Mouse (Mus musculus) stomach, embryonic 14.5 days (tissue): Measurements from ENCODE around the gene Dnajb8. TPM values are rescaled to one million over a fixed set of nuclear protein-coding genes. Genes with fewer than 3 reads are reported as not detected.

Experiments
- ATAC-seq: fragments of 200-750 bp; cut with Nextera tagmentation; 2 replicates; pipeline ENCODE4 v1.8.0; 2017; ENCODE audit warnings: low read depth, moderate TSS enrichment; ENCODE audit not compliant: insufficient number of reproducible peaks, insufficient read depth, low FRiP score
- H3K27ac ChIP-seq: fragments of 300-500 bp; sonication (generic); 2 replicates; pipeline ENCODE4 v1.5.1; 2014; ENCODE audit warnings: mild to moderate bottlenecking, low read length, moderate library complexity, mixed read lengths
- H3K27me3 ChIP-seq: fragments of 300-500 bp; sonication (generic); 2 replicates; pipeline ENCODE4 v1.6.1; 2014; ENCODE audit warnings: low read length, control low read depth, mixed read lengths; ENCODE audit not compliant: control insufficient read depth, insufficient read depth
- H3K36me3 ChIP-seq: fragments of 300-500 bp; sonication (generic); 2 replicates; pipeline ENCODE4 v1.6.1; 2014; ENCODE audit warnings: mild to moderate bottlenecking, control low read depth, low read length, moderate library complexity, mixed read lengths; ENCODE audit not compliant: control insufficient read depth, insufficient read depth
- H3K4me1 ChIP-seq: fragments of 300-500 bp; sonication (generic); 2 replicates; pipeline ENCODE4 v1.6.1; 2014; ENCODE audit warnings: low read length, control low read depth, mixed read lengths; ENCODE audit not compliant: control insufficient read depth, insufficient read depth
- H3K4me2 ChIP-seq: fragments of 300-500 bp; sonication (generic); replicated peaks from 2 replicates; pipeline ENCODE4 v1.6.1; 2014; ENCODE audit warnings: low read depth, low read length, control low read depth
- H3K4me3 ChIP-seq: fragments of 300-500 bp; sonication (generic); 2 replicates; pipeline ENCODE4 v1.5.1; 2014; ENCODE audit warnings: low read depth, low read length, control low read depth
- H3K9ac ChIP-seq: fragments of 300-500 bp; sonication (generic); replicated peaks from 2 replicates; pipeline ENCODE4 v1.6.1; 2014; ENCODE audit warnings: low read depth, mild to moderate bottlenecking, control low read depth, low read length, moderate library complexity, mixed read lengths
- H3K9me3 ChIP-seq: fragments of 300-500 bp; sonication (generic); 2 replicates; pipeline ENCODE4 v1.6.1; 2016; ENCODE audit warnings: low read depth, low read length, control low read depth; ENCODE audit not compliant: control insufficient read depth
- WGBS: fragments of 180-500 bp; shearing (Covaris S2); extraction: QIAGEN DNeasy Blood & Tissue Kit; methylation state at CpG from one replicate; pipeline ENCODE4 v1.1.7; 2014; 5-methylcytosine and 5-hydroxymethylcytosine counted together
- polyA plus RNA-seq: library from polyadenylated mRNA; unstranded; fragments of >200 nt; fragmentation: Nextera tagmentation; extraction: Ambion mirVana; gene quantifications from 2 replicates; pipeline ENCODE4 v1.2.1, GENCODE M21; 2014

Gene Dnajb8
- polyA plus RNA-seq, 1 experiment from 2014 or later: not detected

DNA sequence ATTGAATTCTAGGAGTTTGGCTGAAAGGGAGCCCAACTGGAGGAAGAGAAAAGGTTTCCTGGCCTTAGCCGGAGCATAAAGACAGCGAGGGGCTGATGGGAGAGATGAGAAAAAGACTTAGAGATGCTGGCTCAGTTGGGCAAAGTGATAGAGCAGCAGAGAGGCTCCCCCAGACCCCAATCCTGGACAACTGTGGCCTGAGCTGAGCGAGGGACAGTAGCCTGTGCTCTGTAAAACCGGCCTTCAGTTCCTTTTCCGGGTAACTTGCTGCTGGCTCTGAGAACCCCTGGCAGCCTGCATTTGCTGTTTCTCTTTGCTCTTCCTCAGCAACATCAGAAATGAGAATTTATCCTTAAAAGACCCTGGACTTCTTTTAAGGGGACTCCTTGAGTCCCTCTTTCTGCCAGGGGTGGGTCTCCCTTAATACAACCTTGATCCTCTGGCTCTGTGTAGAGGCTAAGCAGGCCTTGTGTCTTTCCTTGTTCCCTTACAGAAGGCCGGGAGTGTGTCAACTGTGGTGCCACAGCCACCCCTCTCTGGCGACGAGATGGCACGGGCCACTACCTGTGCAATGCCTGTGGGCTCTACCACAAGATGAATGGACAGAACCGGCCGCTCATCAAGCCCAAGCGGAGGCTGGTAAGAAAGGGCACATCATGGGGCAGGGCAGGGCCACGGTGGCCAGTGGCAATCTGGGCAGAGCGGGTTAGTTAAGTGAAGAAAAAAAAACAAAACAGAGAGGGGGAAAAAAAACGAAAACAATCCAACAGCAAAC is 20.0 kb upstream of the Dnajb8 start:
- Histone ChIP-seq H3K9me3 (no peaks in the 10 kb centered on the region), H3K27me3 (peaks cover 89% of the 10 kb centered on the region), H3K4me2 (no peak overlapping the region), H3K27ac (peak overlapping the region; percentile 35; the same call in 1 of the 2 replicates), H3K9ac (no peak overlapping the region), H3K36me3 (no peaks in the 10 kb centered on the region), H3K4me1 (peaks cover 26% of the 10 kb centered on the region), H3K4me3 (no peak overlapping the region)
- no peak for ATAC-seq
- 26% methylated on average over 15 of the region's 15 CpGs for WGBS

DNA sequence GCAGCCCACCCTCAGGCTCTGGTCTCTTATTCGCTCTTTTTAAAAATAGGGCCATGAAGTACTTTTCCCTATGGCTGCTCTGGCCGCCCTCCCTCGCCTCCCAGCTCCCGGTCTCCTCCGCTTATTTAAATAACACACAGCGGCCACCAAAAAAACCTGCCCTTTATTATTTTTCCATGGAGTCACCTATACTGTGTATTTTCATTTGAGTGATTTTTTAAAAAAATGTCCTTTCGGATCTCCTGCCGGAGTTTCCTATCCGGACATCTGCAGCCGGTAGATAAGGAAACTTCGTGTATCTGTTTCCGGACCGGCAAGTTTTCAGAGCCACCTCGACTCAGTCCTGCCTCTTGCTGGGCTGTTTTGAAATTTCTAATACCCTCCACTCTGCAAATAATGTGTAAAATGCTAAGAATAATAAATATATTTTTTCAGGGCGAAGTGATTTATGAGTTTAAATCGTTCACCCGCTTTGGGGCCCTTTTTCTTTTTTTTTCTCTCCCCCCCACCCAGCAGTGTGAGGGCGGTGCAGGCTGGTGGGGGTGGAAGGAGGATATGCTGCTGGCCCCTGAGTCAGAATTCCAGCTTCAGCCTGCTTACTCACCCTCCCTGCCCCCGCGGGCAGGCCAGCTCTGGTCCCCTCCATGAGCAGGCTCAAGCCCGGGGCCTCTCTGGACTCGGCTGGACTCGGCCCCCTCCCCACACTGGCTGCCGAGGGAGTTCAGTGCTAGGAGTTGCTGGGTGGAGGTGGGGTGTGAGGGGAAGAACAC is 19.0 kb upstream of the Dnajb8 start:
- Histone ChIP-seq H3K27ac (no peak overlapping the region; the same call in 1 of the 2 replicates), H3K9me3 (no peaks in the 10 kb centered on the region), H3K36me3 (no peaks in the 10 kb centered on the region), H3K9ac (no peak overlapping the region), H3K4me2 (peak overlapping the region; percentile 22; the same call in 1 of the 2 replicates), H3K27me3 (peaks cover 79% of the 10 kb centered on the region), H3K4me3 (no peak overlapping the region), H3K4me1 (peaks cover 16% of the 10 kb centered on the region)
- ATAC-seq: no peak
- 1% methylated on average over 24 of the region's 24 CpGs for WGBS

DNA sequence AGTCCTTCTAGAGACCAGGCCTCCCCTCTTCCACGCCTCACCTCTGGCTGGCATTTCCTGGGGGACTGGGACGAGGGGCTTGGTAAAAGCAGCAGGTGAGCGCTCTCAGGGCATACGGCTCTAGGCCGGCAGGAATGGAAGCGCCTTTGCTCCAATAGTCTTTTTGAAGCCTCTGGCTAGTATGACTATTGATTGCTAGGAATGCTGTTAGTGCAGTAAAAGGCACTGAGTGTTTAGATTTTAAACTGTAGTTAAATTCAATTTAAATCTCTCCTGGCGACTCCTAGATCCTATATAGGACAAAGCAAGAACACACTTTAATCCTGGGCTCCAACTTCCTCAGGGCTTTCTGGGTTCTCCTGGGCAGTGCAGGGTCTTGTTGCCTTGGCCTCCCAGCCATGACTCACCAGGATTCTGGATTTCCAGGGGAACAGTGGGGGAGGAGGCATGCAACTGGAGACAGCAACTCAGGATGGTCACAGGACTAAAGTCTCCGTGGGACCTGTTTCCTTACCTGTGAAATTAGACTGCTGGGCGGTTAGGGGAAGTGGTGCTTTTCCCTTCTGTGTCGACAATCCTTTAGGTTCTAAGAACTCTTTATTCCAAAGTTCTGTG is 18.2 kb upstream of the Dnajb8 start:
- Histone ChIP-seq H3K4me3 (no peak overlapping the region), H3K4me2 (peak overlapping the region; percentile 22; the same call in 1 of the 2 replicates), H3K9ac (no peak overlapping the region), H3K27ac (no peak overlapping the region; the same call in 1 of the 2 replicates), H3K27me3 (peaks cover 71% of the 10 kb centered on the region), H3K4me1 (peaks cover 10% of the 10 kb centered on the region; the same call in 1 of the 2 replicates), H3K36me3 (no peaks in the 10 kb centered on the region), H3K9me3 (no peaks in the 10 kb centered on the region)
- no peak for ATAC-seq
- WGBS: 17% methylated on average over 10 of the region's 10 CpGs

DNA sequence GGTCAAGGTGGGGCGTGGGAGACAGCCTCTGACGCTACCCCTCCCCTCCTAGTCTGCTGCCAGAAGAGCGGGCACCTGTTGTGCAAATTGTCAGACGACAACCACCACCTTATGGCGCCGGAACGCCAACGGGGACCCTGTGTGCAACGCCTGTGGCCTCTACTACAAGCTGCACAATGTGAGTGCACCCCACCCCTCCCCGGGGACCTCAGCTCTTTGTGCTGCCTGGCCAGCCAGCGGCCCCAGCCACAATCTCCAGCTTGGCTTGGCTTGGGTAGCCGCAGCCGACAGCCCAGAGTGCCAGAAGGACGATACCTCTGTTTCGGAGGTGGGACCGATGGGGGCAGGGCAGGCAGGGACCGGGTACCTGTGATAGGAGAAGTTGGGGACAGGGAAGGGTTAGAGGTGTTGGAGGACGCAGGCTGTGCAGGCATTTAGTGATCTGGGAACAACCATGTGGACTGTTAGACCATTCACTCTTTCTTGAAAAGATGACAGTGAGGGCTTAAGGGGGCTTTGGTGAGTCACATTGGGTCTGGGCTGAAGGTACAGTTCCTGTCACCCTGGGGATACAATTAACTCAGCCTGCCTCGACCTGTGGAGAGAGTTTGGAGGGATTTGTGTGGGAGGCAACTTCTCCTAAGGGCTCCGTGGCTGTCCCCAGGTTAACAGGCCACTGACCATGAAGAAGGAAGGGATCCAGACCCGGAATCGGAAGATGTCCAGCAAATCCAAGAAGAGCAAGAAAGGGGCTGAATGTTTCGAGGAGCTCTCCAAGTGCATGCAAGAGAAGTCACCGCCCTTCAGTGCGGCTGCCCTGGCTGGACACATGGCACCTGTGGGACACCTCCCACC is 17.3 kb upstream of the Dnajb8 start:
- H3K9ac ChIP-seq: no peak overlapping the region
- H3K27ac ChIP-seq: no peak overlapping the region

DNA sequence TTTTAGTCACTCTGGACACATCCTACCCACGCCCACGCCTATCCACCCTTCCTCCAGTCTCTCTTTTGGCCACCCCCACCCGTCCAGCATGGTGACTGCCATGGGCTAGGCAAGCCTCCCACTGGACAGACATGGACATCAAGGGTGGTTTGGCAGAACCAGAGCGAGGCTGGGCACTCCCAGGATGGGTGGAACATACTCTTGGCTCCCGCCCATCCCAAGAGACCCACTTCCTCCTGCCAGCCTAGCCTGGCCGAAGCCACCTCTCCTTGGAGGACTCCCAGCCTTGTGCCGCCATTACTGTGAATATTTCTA is 16.7 kb upstream of the Dnajb8 start:
- ATAC-seq: no peak
- Histone ChIP-seq H3K27me3 (peaks cover 57% of the 10 kb centered on the region), H3K36me3 (no peaks in the 10 kb centered on the region), H3K4me3 (no peak overlapping the region), H3K9me3 (no peaks in the 10 kb centered on the region), H3K27ac (no peak overlapping the region), H3K4me2 (no peak overlapping the region), H3K4me1 (peaks cover 5% of the 10 kb centered on the region; the same call in 1 of the 2 replicates), H3K9ac (no peak overlapping the region)
- WGBS: 32% methylated on average over 7 of the region's 7 CpGs

More for the DNA sequence above, 17.3 kb upstream of the Dnajb8 start:
- H3K4me3 ChIP-seq: no peak overlapping the region
- H3K36me3 ChIP-seq: no peaks in the 10 kb centered on the region
- H3K4me2 ChIP-seq: no peak overlapping the region
- peaks cover 63% of the 10 kb centered on the region for H3K27me3 ChIP-seq
- H3K9me3 ChIP-seq: no peaks in the 10 kb centered on the region
- H3K4me1 ChIP-seq: peaks cover 5% of the 10 kb centered on the region; the same call in 1 of the 2 replicates
- 13% methylated on average over 25 of the region's 25 CpGs for WGBS
- ATAC-seq: no peak

DNA sequence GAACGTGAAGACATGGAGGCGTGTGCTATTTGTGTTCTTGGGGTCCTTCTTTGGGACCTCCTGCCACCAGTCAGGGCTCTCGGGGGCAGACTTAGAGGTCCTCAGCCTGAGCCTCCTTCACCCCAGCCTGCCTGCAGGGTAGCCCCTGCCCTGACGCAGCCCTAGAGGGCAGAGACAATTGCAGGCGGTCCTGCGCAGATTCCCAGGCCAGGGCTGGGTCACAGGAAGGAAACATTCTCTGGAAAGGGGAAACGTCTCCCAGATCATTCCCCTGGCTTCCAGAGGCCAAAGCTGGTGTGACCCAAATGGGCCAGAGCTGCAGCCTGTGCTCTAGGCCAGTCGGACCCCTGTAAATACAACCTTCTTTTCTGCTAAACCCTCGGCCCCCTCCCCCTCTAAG is 16.1 kb upstream of the Dnajb8 start:
- H3K4me1 ChIP-seq: peaks cover 5% of the 10 kb centered on the region; the same call in 1 of the 2 replicates
- no peaks in the 10 kb centered on the region for H3K9me3 ChIP-seq
- no peak for ATAC-seq
- H3K27ac ChIP-seq: no peak overlapping the region
- H3K9ac ChIP-seq: no peak overlapping the region
- 24% methylated on average over 9 of the region's 9 CpGs for WGBS
- H3K4me2 ChIP-seq: no peak overlapping the region
- no peaks in the 10 kb centered on the region for H3K36me3 ChIP-seq
- H3K27me3 ChIP-seq: peaks cover 51% of the 10 kb centered on the region
- no peak overlapping the region for H3K4me3 ChIP-seq

DNA sequence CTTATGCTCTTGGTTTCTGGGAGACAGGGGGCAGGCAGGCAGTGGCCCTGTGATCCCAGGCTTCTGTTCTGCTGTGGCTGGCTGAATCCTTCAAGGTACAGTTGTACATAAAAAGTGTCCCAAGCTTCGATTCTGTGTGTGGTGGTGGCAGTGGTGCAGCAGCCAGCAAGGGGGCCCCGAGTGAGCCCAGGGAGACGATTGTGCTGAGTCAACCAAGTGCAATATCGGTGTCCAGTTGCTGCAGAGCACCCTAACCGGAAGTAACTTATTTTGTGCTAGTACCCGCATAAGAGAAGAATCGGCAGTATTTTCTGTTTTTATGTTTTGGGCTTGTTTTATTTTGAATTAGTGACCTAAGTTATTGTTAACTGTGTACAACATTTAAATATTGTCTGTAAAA is 15.5 kb upstream of the Dnajb8 start:
- H3K4me3 ChIP-seq: no peak overlapping the region
- no peak overlapping the region for H3K27ac ChIP-seq
- no peak overlapping the region for H3K4me2 ChIP-seq
- 57% methylated on average over 7 of the region's 7 CpGs for WGBS
- no peaks in the 10 kb centered on the region for H3K36me3 ChIP-seq
- H3K9me3 ChIP-seq: no peaks in the 10 kb centered on the region
- H3K27me3 ChIP-seq: peaks cover 45% of the 10 kb centered on the region
- no peak overlapping the region for H3K9ac ChIP-seq
- no peak for ATAC-seq
- H3K4me1 ChIP-seq: peaks cover 5% of the 10 kb centered on the region; the same call in 1 of the 2 replicates
